Mouse (Mus musculus) left cerebral cortex, adult 2 months (tissue): ENCODE measurements around the gene Rassf7. TPM values are rescaled to one million over a fixed set of nuclear protein-coding genes. Genes with fewer than 3 reads are reported as not detected.
A peak's percentile ranks its signal among the peaks of the same experiment; 100 is the strongest.
"Not testable (repeated sequence)": the region's sequence is repeated elsewhere in the genome, so short reads cannot be mapped to it uniquely, and the experiment has no call there.

Source experiments
- DNase-seq, 2 experiments: peaks; one replicate each; pipeline ENCODE4 v3.0.0; 2021 to 2022; ENCODE audit warnings: low spot score in 2 of 2, mixed read lengths in 1 of 2; ENCODE audit errors: extremely low spot score in 1 of 2
- H3K27ac ChIP-seq: fragments of 200-600 bp; 2 replicates; pipeline ENCODE4 v1.8.1; 2022
- H3K4me3 ChIP-seq: fragments of 200-600 bp; 2 replicates; pipeline ENCODE4 v1.8.1; 2022
- CTCF ChIP-seq: fragments of 200-600 bp; IDR thresholded peaks from 2 replicates; pipeline ENCODE4 v1.8.1; 2022; ENCODE audit warnings: antibody characterized with exemption, mild to moderate bottlenecking, moderate library complexity
- intact Hi-C: fragments of 180-260 bp; cut with DNase I; formaldehyde crosslinking; loops from one replicate; pipeline ENCODE4 v1.15.1; 2025
- microRNA-seq, 2 experiments: library from miRNA; unstranded; fragments of <30 nt; microRNA quantifications; one replicate each; pipeline ENCODE4 v1.2.0; 2021
- total RNA-seq, 2 experiments: library from RNA; stranded (reverse); gene quantifications; 2 replicates each; pipeline ENCODE4 v1.2.3; 2021

Gene Rassf7
- total RNA-seq, 2 experiments from 2014 or later: 0.94 to 1.3 TPM

DNA sequence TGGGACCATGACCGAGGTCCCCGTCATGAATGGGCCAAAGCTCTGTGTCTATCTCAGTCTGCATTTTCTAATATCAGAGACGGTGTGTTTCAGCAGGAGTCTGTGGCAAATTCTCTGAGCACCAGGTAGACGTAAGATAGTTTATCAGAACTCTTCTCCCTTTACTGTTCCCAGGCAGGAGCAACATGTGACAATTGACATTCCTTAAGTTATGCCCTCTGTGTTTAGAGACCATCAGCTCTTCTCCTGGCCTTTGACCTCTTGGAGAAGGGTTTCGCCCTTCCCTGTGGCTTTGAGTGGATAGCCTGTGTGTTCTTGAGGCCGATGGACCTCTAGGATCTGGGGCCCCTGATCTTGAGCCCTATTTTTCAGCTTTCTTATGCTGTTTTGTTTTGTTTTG is 14.0 kb downstream of the Rassf7 start:
- intact Hi-C loops: loop anchor here (2.0 kb wide), 1 partner anchor 133 kb away; no protein-coding TSS in a partner anchor

GRCm38 (mm10) chr7:141230570-141230969 is 14.9 kb downstream of the Rassf7 start:
- intact Hi-C loops: no loop called here
- Histone ChIP-seq H3K4me3 (no peak overlapping the region), H3K27ac (no peak overlapping the region)
- TF ChIP-seq CTCF: no peak
- DNase-seq: no peak

More for the DNA sequence above, 14.0 kb downstream of the Rassf7 start:
- no peak for TF ChIP-seq CTCF
- H3K4me3 ChIP-seq: peak overlapping the region; percentile 100
- no peak for DNase-seq
- no peak overlapping the region for H3K27ac ChIP-seq

GRCm38 (mm10) chr7:141231111-141231510 is 15.5 kb downstream of the Rassf7 start:
- H3K4me3 ChIP-seq: no peak overlapping the region
- no peak overlapping the region for H3K27ac ChIP-seq
- TF ChIP-seq CTCF: no peak
- intact Hi-C loops: no loop called here
- no peak for DNase-seq

DNA sequence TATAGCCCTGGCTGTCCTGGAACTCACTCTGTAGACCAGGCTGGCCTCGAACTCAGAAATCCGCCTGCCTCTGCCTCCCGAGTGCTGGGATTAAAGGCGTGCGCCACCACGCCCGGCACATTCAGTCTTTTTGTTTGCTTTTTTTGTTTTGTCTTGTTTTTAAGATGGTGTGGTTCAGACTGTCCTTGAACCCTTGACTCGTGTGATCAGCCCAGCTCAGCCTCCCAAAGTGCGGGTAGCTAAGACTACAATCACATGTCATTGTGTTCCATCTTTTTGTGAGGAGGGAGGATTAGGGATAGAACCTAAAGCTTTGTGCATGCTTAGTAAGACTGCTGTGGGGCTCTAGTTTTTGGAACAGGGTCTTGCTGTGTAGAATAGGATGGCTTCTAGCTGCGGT is 15.9 kb downstream of the Rassf7 start:
- no peak for TF ChIP-seq CTCF
- DNase-seq: no peak
- no peak overlapping the region for H3K4me3 ChIP-seq
- H3K27ac ChIP-seq: no peak overlapping the region
- intact Hi-C loops: no loop called here

- H3K4me3 ChIP-seq, H3K27ac ChIP-seq, DNase-seq, intact Hi-C loops: not testable (repeated sequence)
Measured at GRCm38 (mm10) chr7:141250486-141250885, 34.8 kb downstream of the Rassf7 start.

DNA sequence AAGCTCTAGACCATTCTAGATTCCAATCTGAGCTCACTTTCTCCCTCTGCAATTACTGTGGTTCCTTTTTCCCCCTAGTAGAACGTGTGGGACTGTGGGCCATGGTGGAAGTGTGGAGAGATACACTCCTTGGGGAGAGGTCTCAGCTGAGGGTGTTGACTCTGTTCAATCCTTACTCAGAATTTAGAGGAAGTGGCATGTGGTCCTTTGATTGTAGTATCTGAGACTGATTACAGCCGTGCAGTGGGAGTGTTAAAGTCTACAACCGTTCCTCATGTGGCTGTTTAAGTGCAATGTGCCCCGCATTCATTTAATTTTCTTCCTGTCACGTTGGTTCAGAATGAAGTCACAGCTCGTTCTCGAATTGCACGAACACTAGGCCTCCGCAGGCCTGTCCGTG is 40.5 kb downstream of the Rassf7 start:
- intact Hi-C loops: loop anchor here (5.0 kb wide), 1 partner anchor 51 kb away; no protein-coding TSS in a partner anchor

GRCm38 (mm10) chr7:141261480-141261879 is 45.8 kb downstream of the Rassf7 start:
- intact Hi-C loops: no loop called here

More for the DNA sequence above, 40.5 kb downstream of the Rassf7 start:
- DNase-seq: no peak
- no peak for TF ChIP-seq CTCF
- Histone ChIP-seq H3K4me3 (no peak overlapping the region), H3K27ac (no peak overlapping the region)

GRCm38 (mm10) chr7:141263640-141264039 is 48.0 kb downstream of the Rassf7 start:
- no peak for TF ChIP-seq CTCF
- Histone ChIP-seq H3K4me3 (no peak overlapping the region), H3K27ac (no peak overlapping the region)
- no peak for DNase-seq
- intact Hi-C loops: no loop called here

More at GRCm38 (mm10) chr7:141261480-141261879, 45.8 kb downstream of the Rassf7 start:
- TF ChIP-seq CTCF: no peak
- Histone ChIP-seq H3K27ac (no peak overlapping the region), H3K4me3 (no peak overlapping the region)
- no peak for DNase-seq

GRCm38 (mm10) chr7:141264041-141264700 is 48.5 kb downstream of the Rassf7 start:
- DNase-seq: no peak
- Histone ChIP-seq H3K27ac (no peak overlapping the region), H3K4me3 (no peak overlapping the region)
- no peak for TF ChIP-seq CTCF
- intact Hi-C loops: no loop called here

DNA sequence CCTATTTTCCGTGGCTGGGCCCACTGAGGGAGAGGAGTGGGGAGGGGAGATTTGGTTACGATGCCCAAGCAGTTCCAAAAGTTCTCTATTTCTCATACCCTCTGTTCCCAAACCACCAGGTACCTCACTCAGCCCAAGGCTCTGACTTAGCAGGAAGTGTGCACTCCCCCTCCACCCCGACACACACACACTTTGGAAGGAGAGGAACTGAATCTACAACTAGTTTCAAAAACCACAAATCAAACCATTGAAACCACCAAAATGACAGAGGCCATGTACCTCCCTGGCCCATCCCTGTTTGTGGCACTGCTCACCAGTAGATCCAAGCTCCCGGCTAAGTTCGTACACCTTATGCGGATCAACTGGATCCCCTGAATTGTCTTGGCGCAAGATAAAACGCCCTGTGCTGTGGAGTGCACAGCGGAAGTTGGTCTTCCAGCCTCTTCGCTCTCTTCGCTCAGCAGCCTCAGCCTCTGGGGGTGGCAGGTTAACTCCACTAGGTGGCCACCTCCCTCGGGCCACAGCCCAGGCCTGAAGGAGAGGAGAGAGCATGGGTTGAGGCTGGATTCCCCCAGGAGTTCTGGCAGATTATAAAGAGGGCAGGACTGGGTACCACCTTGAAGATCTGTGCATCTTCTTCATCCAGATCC is 49.2 kb downstream of the Rassf7 start:
- Histone ChIP-seq H3K27ac (no peak overlapping the region), H3K4me3 (no peak overlapping the region)
- TF ChIP-seq CTCF: peak; percentile 46
- no peak for DNase-seq
- intact Hi-C loops: loop anchor here (5.0 kb wide), 1 partner anchor 97 kb away; no protein-coding TSS in a partner anchor

DNA sequence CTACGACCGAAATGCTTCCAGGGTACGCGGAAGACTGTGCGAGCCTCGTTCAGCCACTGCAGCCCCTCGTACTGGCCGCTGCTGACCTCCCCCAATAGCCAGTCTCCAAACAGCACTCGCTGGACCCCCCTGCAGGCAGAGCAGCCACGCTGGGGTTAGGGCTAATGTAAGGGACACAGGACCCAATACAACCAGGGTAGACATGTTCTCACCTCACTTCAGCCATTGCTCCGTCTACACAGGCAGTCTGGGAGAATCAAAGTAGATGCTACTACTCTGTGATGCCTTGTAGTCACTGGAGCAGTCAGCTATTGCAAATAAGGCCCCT is 49.7 kb downstream of the Rassf7 start:
- no peak overlapping the region for H3K4me3 ChIP-seq
- H3K27ac ChIP-seq: no peak overlapping the region
- TF ChIP-seq CTCF: no peak
- no peak for DNase-seq
- intact Hi-C loops: loop anchor here (5.0 kb wide), 1 partner anchor 97 kb away; no protein-coding TSS in a partner anchor

GRCm38 (mm10) chr7:141265739-141266561 is 50.3 kb downstream of the Rassf7 start, which contains the start of gene Irf7:
Irf7 (minus strand) TSS chr7:141266481.
- H3K4me3 ChIP-seq: peak within 1 kb of the TSS; percentile 57
- intact Hi-C loops: loop anchor here (5.0 kb wide), 1 partner anchor 96 kb away; no protein-coding TSS in a partner anchor

More at GRCm38 (mm10) chr7:141265739-141266561, 50.3 kb downstream of the Rassf7 start, which contains the start of gene Irf7:
- H3K27ac ChIP-seq: no peak within 1 kb of the TSS
- no peak for TF ChIP-seq CTCF
- peak in 1 of 2 experiments; percentile 26 for DNase-seq

Small RNA genes lying within 50 kb of the gene (microRNA-seq; reads per million reads assigned to microRNA genes)
- gene Mir210: 106 to 107 reads per million in 2 experiments

Other genes starting within 250 kb of the Rassf7 start
- 1 to 10 TPM; 3.7 to 5.8 TPM for gene Ifitm1, start 248.6 kb upstream of the Rassf7 start, total RNA-seq
- gene Ifitm3, start 205.1 kb upstream of the Rassf7 start, total RNA-seq: 10 to 100 TPM; 10.9 to 16.7 TPM
- under 1 TPM in 1 of 2 experiments, not detected in 1; 0.57 TPM for gene Ifitm6, start 197.9 kb upstream of the Rassf7 start, total RNA-seq
- gene Gm17387, start 186.7 kb upstream of the Rassf7 start, total RNA-seq: not detected
- 10 to 100 TPM; 87.4 to 95.9 TPM for gene B4galnt4, start 154.8 kb upstream of the Rassf7 start, total RNA-seq
- gene Pkp3, start 137.6 kb upstream of the Rassf7 start, total RNA-seq: not detected
- gene Sigirr, start 115.3 kb upstream of the Rassf7 start, total RNA-seq: 1 to 10 TPM; 1.7 to 3.4 TPM
- gene Ano9, start 98.1 kb upstream of the Rassf7 start, total RNA-seq: not detected
- gene Ptdss2, start 93.5 kb upstream of the Rassf7 start, total RNA-seq: 10 to 100 TPM; 46.9 to 51.6 TPM
- gene Rnh1, start 43.0 kb upstream of the Rassf7 start, total RNA-seq: 10 to 100 TPM; 36.5 to 37.3 TPM
- gene Hras, start 21.9 kb upstream of the Rassf7 start, total RNA-seq: 100 to 1,000 TPM; 219 to 244 TPM
- gene Lrrc56, start 21.7 kb upstream of the Rassf7 start, total RNA-seq: 1 to 10 TPM; 3.9 to 5.0 TPM
- not detected for gene Lmntd2, start 1.8 kb upstream of the Rassf7 start, total RNA-seq
- gene Phrf1, start 12.9 kb downstream of the Rassf7 start, total RNA-seq: 10 to 100 TPM; 70.5 to 77.2 TPM
- gene Irf7, start 50.6 kb downstream of the Rassf7 start, total RNA-seq: 1 to 10 TPM in 1 of 2 experiments, under 1 TPM in 1; 0.59 to 1.2 TPM
- not detected for gene Cdhr5, start 60.9 kb downstream of the Rassf7 start, total RNA-seq
- not detected for gene Sct, start 63.3 kb downstream of the Rassf7 start, total RNA-seq
- gene Drd4, start 76.1 kb downstream of the Rassf7 start, total RNA-seq: under 1 TPM; 0.27 to 0.44 TPM
- gene Deaf1, start 111.8 kb downstream of the Rassf7 start, total RNA-seq: 10 to 100 TPM; 63.1 to 63.8 TPM
- 10 to 100 TPM; 33.3 to 34.9 TPM for gene Tmem80, start 111.9 kb downstream of the Rassf7 start, total RNA-seq
- 1 to 10 TPM; 3.6 to 5.3 TPM for gene Eps8l2, start 123.0 kb downstream of the Rassf7 start, total RNA-seq
- 10 to 100 TPM; 87.5 to 90.9 TPM for gene Taldo1, start 176.3 kb downstream of the Rassf7 start, total RNA-seq
- 10 to 100 TPM; 38.9 to 46.5 TPM for gene Gatd1, start 198.3 kb downstream of the Rassf7 start, total RNA-seq
- gene Cend1, start 213.6 kb downstream of the Rassf7 start, total RNA-seq: 100 to 1,000 TPM; 279 to 288 TPM
- 100 to 1,000 TPM; 253 to 262 TPM for gene Slc25a22, start 222.0 kb downstream of the Rassf7 start, total RNA-seq
- gene Pidd1, start 228.2 kb downstream of the Rassf7 start, total RNA-seq: 1 to 10 TPM in 1 of 2 experiments, under 1 TPM in 1; 0.93 to 1.2 TPM
- gene Rplp2, start 231.5 kb downstream of the Rassf7 start, total RNA-seq: 100 to 1,000 TPM; 552 to 567 TPM
- 10 to 100 TPM; 26.0 to 31.7 TPM for gene Pnpla2, start 239.3 kb downstream of the Rassf7 start, total RNA-seq
- 1 to 10 TPM; 3.7 to 5.1 TPM for gene Cracr2b, start 245.2 kb downstream of the Rassf7 start, total RNA-seq